Mouse (Mus musculus) bone marrow, adult 2 months (tissue): ENCODE results near the gene Mcm5. TPM values are rescaled to one million over a fixed set of nuclear protein-coding genes. Genes with fewer than 3 reads are reported as not detected.
A peak's percentile ranks its signal among the peaks of the same experiment; 100 is the strongest.

ENCODE experiments used
- H3K27ac ChIP-seq: fragments of 200-500 bp; 2 replicates; pipeline ENCODE4 v1.5.1; 2012; ENCODE audit warnings: low read depth, mild to moderate bottlenecking, control low read depth, inconsistent platforms, low read length; ENCODE audit not compliant: control insufficient read depth, poor library complexity, insufficient read depth
- H3K4me1 ChIP-seq: fragments of 200-500 bp; 2 replicates; pipeline ENCODE4 v1.6.1; 2011; ENCODE audit warnings: low read length; ENCODE audit not compliant: control insufficient read depth, insufficient read depth
- H3K4me3 ChIP-seq: fragments of 200-500 bp; replicated peaks from 2 replicates; pipeline ENCODE3; 2011; ENCODE audit warnings: mild to moderate bottlenecking, low read depth, low read length, control low read depth; ENCODE audit not compliant: control insufficient read depth
- CTCF ChIP-seq: fragments of 200-500 bp; IDR thresholded peaks from 2 replicates; pipeline ENCODE4 v1.5.1; 2011; ENCODE audit warnings: low read length, control low read depth; ENCODE audit not compliant: control insufficient read depth, insufficient read depth
- POLR2A ChIP-seq: fragments of 200-500 bp; IDR thresholded peaks from 2 replicates; pipeline ENCODE4 v1.6.1; 2011; ENCODE audit warnings: low read depth, mild to moderate bottlenecking, control low read depth, low read length, borderline replicate concordance; ENCODE audit not compliant: control insufficient read depth
- WGBS: fragments of 180-500 bp; shearing (Covaris S2); methylation state at CpG from one replicate; pipeline ENCODE4 v1.1.7; 2018; 5-methylcytosine and 5-hydroxymethylcytosine counted together
- polyA plus RNA-seq: library from polyadenylated mRNA; stranded (reverse); fragments of >200 nt; gene quantifications from 2 replicates; pipeline ENCODE4 v1.2.4, GENCODE M21; 2011; ENCODE audit warnings: low replicate concordance; ENCODE audit not compliant: missing spikeins, insufficient read depth, insufficient read length

Mcm5 gene
- polyA plus RNA-seq, 1 experiment = 116 TPM

DNA sequence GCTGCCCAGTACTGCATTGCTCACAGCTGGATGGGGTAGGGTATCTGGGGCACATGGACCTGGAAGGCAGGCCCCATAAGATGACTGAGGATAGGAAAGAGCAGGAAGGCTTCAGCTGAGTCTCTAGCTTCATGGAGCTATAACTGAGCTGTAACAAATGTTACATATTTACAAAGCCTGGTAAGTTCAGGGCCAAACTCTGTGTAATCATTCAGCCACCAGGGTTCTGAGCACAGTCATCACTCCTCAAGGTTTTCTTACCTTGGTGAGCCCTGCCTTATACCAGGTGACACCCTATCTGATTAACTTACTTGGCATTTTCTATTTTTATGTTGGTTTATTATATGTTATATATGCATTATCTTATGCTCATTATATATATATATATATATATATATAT is 22.2 kb upstream of the Mcm5 start:
- H3K4me3 ChIP-seq = no peak overlapping the region
- H3K4me1 ChIP-seq = peaks cover 3% of the 10 kb centered on the region
- TF ChIP-seq CTCF (no peak), POLR2A (no peak)
- H3K27ac ChIP-seq = no peak overlapping the region

DNA sequence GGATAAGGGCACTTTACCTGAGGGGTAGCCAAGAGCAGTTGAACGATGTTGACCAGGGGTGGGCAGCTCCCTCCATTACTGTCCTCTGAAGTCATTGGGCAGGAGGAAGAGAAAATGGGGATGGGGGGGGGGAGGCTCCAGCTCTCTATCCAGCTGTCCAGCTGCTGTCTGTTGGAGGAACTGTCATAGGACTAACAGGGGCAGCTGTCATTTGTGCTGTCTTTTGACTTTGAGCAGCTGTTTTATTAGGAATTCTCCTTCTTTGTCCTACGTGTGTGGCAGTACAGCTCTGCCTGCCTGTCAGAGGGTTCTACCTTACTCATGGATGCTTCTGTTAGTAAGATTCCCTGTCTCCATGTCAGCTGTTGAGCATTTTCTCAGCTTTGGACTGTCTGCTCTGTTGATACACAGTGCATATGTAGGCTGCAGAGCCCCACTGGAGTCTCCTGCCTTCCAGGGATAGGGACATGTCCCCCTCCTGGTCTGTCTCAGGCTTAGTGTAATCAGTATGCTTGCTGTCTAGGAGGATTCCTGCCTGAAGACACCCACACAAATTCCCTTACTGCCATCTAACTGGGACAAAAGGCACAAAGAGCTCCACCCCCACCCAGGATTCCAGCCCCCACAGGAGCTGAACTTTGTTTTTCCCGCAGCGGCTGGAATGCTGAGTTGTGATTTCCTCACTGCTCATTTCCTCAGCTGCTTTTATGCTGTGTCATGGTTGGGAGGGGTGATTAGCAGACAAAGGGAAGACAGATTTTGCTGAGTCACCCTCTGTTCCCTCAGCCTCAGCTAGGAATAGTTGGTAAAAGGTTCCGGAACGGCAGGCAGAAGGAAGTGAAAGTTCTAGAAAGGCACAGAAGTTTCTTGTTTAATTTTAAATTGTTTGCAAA is 20.1 kb upstream of the Mcm5 start:
- 10% methylated on average over 6 of the region's 6 CpGs for WGBS
- no peak for TF ChIP-seq CTCF
- TF ChIP-seq POLR2A = no peak
- no peaks in the 10 kb centered on the region; the same call in 1 of the 2 replicates for H3K4me1 ChIP-seq
- no peak overlapping the region for H3K4me3 ChIP-seq
- H3K27ac ChIP-seq = no peak overlapping the region; the same call in 1 of the 2 replicates

DNA sequence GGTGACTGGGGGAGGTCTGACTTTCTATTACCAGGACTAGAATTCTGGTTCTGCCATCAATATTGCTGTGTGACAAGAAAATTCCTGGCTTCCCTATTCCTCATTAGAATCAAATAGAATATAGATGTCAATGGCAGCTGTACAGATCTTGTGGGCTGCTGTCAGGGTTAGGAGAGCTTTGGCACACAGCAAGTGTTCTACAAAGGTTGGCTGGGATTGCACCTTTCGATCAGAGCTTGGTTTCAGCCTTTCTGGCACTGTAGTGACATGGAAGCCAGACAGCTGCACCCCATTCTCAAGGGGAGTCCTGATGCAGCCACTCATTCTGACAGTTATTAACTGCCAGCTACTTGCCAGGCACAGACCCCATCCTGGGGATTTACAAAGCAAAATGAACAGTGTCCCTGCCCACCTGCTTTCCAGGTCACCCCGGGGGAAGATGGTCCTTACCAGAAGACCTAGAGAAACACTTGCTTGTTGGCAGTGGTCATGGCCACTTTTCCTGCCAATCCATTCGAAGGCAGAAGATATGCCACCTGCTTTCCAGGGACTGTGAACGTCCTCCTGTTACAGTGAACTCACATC is 18.5 kb upstream of the Mcm5 start:
- Histone ChIP-seq H3K4me1 (no peaks in the 10 kb centered on the region; the same call in 1 of the 2 replicates), H3K27ac (no peak overlapping the region), H3K4me3 (no peak overlapping the region)
- WGBS = 78% methylated on average over 4 of the region's 4 CpGs
- TF ChIP-seq CTCF = no peak
- no peak for TF ChIP-seq POLR2A

DNA sequence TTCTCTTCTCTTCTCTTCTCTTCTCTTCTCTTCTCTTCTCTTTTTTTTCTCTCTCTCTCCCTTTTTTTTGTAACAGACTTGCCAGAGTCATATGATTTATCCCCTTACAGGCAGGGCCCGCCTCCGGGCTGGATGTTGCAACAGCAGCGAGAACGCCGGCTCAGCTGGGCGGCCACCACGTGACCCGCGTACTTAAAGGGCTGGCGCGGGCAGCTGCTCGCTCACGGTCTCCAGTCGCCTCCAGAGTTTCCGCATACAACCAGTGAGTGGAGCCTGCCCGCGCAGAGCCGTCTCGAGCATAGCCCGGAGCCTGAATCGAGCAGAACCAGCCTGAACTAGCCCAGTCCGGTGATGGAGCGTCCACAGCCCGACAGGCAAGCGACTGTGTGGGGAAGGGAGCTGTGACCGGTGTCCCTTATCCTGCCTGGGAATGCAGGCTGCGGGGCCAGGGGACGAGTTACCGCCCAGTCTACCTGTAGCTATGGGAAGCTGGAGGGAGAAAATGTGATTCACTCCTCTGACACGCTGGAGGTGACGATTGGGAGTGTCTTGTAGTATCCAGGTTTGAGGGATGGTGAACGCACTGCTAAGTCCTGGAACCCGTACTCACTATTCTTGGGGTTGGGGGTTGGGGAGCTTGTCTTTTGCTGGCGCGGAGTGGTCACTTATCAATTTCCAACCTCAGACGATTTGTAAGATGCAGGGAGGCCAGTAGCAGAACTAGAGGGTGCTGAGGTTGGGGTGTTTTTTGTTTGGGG is 15.8 kb upstream of the Mcm5 start, which contains the start of gene Hmox1:
Hmox1 (plus strand) TSS at position 223 of the 758 bp plus-strand sequence.
- Histone ChIP-seq H3K4me1 (no peaks in the 10 kb centered on the region; the same call in 1 of the 2 replicates), H3K27ac (peak within 1 kb of the TSS; percentile 71), H3K4me3 (peak within 1 kb of the TSS; percentile 86)
- TF ChIP-seq POLR2A (peak; percentile 80; the same call in 1 of the 2 replicates), CTCF (no peak)
- WGBS = 8% methylated on average over 36 of the region's 36 CpGs

DNA sequence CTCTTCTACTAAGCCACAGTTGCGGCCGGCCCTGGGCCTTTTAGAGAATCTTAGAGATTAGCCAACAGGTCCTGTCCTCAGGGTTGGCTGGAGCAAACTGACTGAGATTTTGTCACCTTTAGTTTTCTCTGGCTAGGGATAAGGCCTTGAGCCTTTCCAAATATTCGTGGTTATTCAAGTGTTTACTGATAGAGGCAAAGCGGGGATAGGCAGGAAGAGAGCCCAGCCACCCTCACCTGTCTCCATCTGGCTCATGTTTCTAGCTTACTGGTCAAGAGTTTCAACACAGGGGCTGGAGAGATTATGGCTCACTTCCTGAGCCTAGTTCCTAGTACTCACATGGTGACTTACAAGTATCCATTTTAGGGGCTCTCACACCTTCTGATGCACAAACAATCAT is 6.4 kb upstream of the Mcm5 start:
- 77% methylated on average over 4 of the region's 4 CpGs for WGBS

DNA sequence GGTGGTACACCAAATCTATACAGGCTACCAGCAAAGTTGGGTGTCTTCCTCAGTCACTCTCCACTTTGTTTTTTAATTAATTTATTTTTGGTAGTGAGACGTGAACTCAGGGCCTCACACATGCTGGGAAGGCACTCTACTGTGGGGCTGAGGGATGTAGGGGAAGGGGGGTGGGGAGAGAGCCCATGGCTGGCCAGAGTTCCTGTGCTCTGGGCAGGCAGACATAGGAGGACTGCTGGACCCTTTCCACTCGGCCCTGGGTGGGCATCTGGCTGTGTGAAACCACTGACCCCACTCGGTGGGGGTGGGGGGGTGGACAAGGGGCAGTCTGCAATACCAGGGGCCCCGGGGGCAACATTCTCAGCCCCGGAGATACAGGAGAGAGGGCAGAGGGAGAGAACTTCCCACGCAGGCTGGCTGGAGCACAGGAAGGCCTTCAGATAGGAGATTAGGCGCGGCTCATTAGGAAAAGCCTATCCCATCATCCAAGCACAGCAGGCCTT is 5.9 kb upstream of the Mcm5 start:
- TF ChIP-seq POLR2A (no peak), CTCF (no peak)
- WGBS = 63% methylated on average over 8 of the region's 8 CpGs
- H3K27ac ChIP-seq = no peak overlapping the region
- no peaks in the 10 kb centered on the region; the same call in 1 of the 2 replicates for H3K4me1 ChIP-seq
- H3K4me3 ChIP-seq = no peak overlapping the region

More for the DNA sequence above, 6.4 kb upstream of the Mcm5 start:
- Histone ChIP-seq H3K4me3 (no peak overlapping the region), H3K4me1 (no peaks in the 10 kb centered on the region; the same call in 1 of the 2 replicates), H3K27ac (no peak overlapping the region)
- TF ChIP-seq POLR2A (no peak), CTCF (no peak)

DNA sequence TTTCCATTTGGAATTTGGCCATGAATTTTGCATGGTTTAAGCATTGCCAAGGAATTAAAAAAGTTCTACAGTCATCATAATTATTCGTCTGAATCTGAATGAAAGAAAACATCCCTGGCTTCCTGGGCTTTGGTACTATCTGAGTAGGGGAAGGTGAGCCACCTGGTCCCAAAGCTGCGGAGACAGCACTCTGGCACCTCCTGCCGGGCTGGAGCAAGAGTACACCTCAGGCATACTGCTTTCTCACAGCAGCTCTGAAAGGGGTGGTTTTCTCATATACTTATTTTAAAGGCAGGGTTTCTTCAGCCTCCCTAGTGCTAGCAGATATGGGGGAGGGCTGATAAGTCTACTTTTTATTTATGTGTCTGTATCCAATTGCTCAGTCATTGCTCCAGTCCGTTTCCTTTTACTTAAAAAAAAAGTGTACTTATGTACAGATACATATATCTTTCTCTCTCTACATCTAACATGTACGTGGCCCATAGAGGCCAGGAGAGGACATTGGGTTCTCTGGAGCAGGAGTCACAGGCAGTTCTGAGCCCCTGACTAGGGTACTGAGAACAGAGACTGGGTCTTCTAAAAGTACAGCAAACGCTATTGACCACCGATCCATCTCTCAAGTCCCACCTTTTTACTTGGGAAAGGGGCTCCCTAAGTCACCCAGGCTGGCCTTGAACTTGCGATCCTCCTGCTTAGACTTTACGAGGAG is 688 bp upstream of the Mcm5 start:
- TF ChIP-seq CTCF (peak; percentile 97), POLR2A (no peak)
- under 1% methylated on average over 9 of the region's 9 CpGs for WGBS
- peak overlapping the region; percentile 58 for H3K27ac ChIP-seq

More for the DNA sequence above, 688 bp upstream of the Mcm5 start:
- Histone ChIP-seq H3K4me1 (peaks cover 3% of the 10 kb centered on the region; the same call in 1 of the 2 replicates), H3K4me3 (peak overlapping the region; percentile 91)
